ENCODE assay signal across 8 mouse cellular contexts in genomic region chr3:51807981-51808870, GRCm38 (mm10).
DNase-seq lines count a peak whose midpoint lies in the region; ATAC-seq and TF ChIP-seq lines count a peak whose summit lies in the region.

No protein-coding gene starts in this region.

- no peak for ATAC-seq in limb, embryonic 14.5 days (ENCODE audit: low FRiP score, low read depth)
- ATAC-seq in hindbrain, embryonic 11.5 days (ENCODE audit: low FRiP score): peak; percentile 17
- ATAC-seq in neural tube, embryonic 13.5 days (ENCODE audit: low read depth): no peak
- no peak for ATAC-seq in erythroblast, adult 5-6 weeks (replicated peaks; ENCODE audit: low FRiP score, poor library complexity, severe bottlenecking)

- 88% methylated on average over 16 of the region's 16 CpGs for WGBS in limb, embryonic 14.5 days
- WGBS in limb, embryonic 10.5 days: 93% methylated on average over 16 of the region's 16 CpGs
- WGBS in hindbrain, embryonic 11.5 days: 79% methylated on average over 16 of the region's 16 CpGs
- WGBS in neural tube, embryonic 13.5 days: 61% methylated on average over 16 of the region's 16 CpGs

- no peak for TF ChIP-seq POLR2A in limb, embryonic 14.5 days (IDR thresholded peaks at IDR 0.05; ENCODE audit: borderline replicate concordance, extremely low read depth, insufficient read depth, insufficient read length)

- H3K9me3 ChIP-seq in limb, embryonic 14.5 days (ENCODE audit: control insufficient read depth, low read length): no peaks in the 10 kb centered on the region
- H3K9me3 ChIP-seq in limb, embryonic 10.5 days (replicated peaks): no peaks in the 10 kb centered on the region
- no peaks in the 10 kb centered on the region for H3K9me3 ChIP-seq in hindbrain, embryonic 11.5 days (ENCODE audit: control insufficient read depth, low read length)
- H3K9me3 ChIP-seq in neural tube, embryonic 13.5 days: no peaks in the 10 kb centered on the region

- no peak overlapping the region for H3K27ac ChIP-seq in limb, embryonic 14.5 days (replicated peaks; ENCODE audit: low read depth, low read length)
- H3K27ac ChIP-seq in limb, embryonic 10.5 days: no peak overlapping the region
- H3K27ac ChIP-seq in hindbrain, embryonic 11.5 days (ENCODE audit: low read depth, low read length): no peak overlapping the region
- H3K27ac ChIP-seq in neural tube, embryonic 13.5 days (replicated peaks): peak overlapping the region; percentile 77

- no peaks in the 10 kb centered on the region for H3K27me3 ChIP-seq in limb, embryonic 14.5 days (ENCODE audit: control insufficient read depth, insufficient read depth, low read length)
- no peaks in the 10 kb centered on the region for H3K27me3 ChIP-seq in limb, embryonic 10.5 days (ENCODE audit: low read depth, poor library complexity, severe bottlenecking)
- H3K27me3 ChIP-seq in hindbrain, embryonic 11.5 days (ENCODE audit: control insufficient read depth, insufficient read depth, low read length): peaks cover 3% of the 10 kb centered on the region
- H3K27me3 ChIP-seq in neural tube, embryonic 13.5 days: no peaks in the 10 kb centered on the region

- H3K36me3 ChIP-seq in limb, embryonic 14.5 days (ENCODE audit: control insufficient read depth, insufficient read depth, low read length): no peaks in the 10 kb centered on the region
- H3K36me3 ChIP-seq in limb, embryonic 10.5 days: no peaks in the 10 kb centered on the region
- H3K36me3 ChIP-seq in hindbrain, embryonic 11.5 days (ENCODE audit: control insufficient read depth, insufficient read depth, low read length): no peaks in the 10 kb centered on the region
- H3K36me3 ChIP-seq in neural tube, embryonic 13.5 days: no peaks in the 10 kb centered on the region

- no peak overlapping the region for H3K4me2 ChIP-seq in limb, embryonic 14.5 days (replicated peaks; ENCODE audit: low read depth, low read length, severe bottlenecking)
- H3K4me2 ChIP-seq in hindbrain, embryonic 11.5 days (replicated peaks; ENCODE audit: low read depth, low read length): no peak overlapping the region
- no peak overlapping the region for H3K4me2 ChIP-seq in neural tube, embryonic 13.5 days

- no peak overlapping the region for H3K9ac ChIP-seq in limb, embryonic 14.5 days (ENCODE audit: low read depth, low read length, severe bottlenecking)
- H3K9ac ChIP-seq in hindbrain, embryonic 11.5 days (ENCODE audit: low read depth, low read length): no peak overlapping the region
- H3K9ac ChIP-seq in neural tube, embryonic 13.5 days: no peak overlapping the region

- H3K4me1 ChIP-seq in limb, embryonic 14.5 days (ENCODE audit: control insufficient read depth, insufficient read depth, low read length): peaks cover 19% of the 10 kb centered on the region
- H3K4me1 ChIP-seq in limb, embryonic 10.5 days: peaks cover 41% of the 10 kb centered on the region
- H3K4me1 ChIP-seq in hindbrain, embryonic 11.5 days (replicated peaks; ENCODE audit: control insufficient read depth, insufficient read depth, low read length): peaks cover 5% of the 10 kb centered on the region
- peaks cover 87% of the 10 kb centered on the region for H3K4me1 ChIP-seq in neural tube, embryonic 13.5 days (replicated peaks)

- DNase-seq in limb, embryonic 14.5 days (ENCODE audit: low spot score): peak; percentile 13
- no peak for DNase-seq in limb, embryonic 10.5 days (ENCODE audit: low spot score)
- peak; percentile 38 to 63 for DNase-seq in cerebellum, postnatal 14 days
- DNase-seq in hindbrain, embryonic 11.5 days (ENCODE audit: low spot score): no peak
- no peak for DNase-seq in kidney, postnatal 10 days
- DNase-seq in kidney, postnatal 14 days: no peak

- no peak overlapping the region for H3K4me3 ChIP-seq in limb, embryonic 14.5 days (replicated peaks; ENCODE audit: low read length)
- no peak overlapping the region for H3K4me3 ChIP-seq in limb, embryonic 10.5 days
- no peak overlapping the region for H3K4me3 ChIP-seq in hindbrain, embryonic 11.5 days (ENCODE audit: low read depth, low read length)
- H3K4me3 ChIP-seq in neural tube, embryonic 13.5 days: no peak overlapping the region

Comparison
In these comparisons a context has a peak if more than half of its experiments do, and no peak if none do; other contexts are left out.
1. DNase-seq: peak in limb, embryonic 14.5 days (single experiment) and cerebellum, postnatal 14 days (2 of 2); none in limb, embryonic 10.5 days (single experiment), hindbrain, embryonic 11.5 days (single experiment), kidney, postnatal 10 days (single experiment) and kidney, postnatal 14 days (single experiment).